Mouse (Mus musculus): Measurements from ENCODE around the gene Ndufa1. TPM values are rescaled to one million over a fixed set of nuclear protein-coding genes. Genes with fewer than 3 reads are reported as not detected.
"Not testable (repeated sequence)": the region's sequence is repeated elsewhere in the genome, so short reads cannot be mapped to it uniquely, and the experiment has no call there.

Ndufa1 gene
- polyA plus RNA-seq, 1 experiment from 2014 or later, result 468 TPM

GRCm38 (mm10) chrX:37167085-37167484 lies 23.9 kb downstream of the Ndufa1 start:
- Histone ChIP-seq H3K27ac (ENCODE audit: low read length) (no peak overlapping the region), H3K4me2 (replicated peaks; ENCODE audit: low read depth, low read length) (no peak overlapping the region)
- WGBS, result 48% methylated on average over 3 of the region's 3 CpGs

DNA sequence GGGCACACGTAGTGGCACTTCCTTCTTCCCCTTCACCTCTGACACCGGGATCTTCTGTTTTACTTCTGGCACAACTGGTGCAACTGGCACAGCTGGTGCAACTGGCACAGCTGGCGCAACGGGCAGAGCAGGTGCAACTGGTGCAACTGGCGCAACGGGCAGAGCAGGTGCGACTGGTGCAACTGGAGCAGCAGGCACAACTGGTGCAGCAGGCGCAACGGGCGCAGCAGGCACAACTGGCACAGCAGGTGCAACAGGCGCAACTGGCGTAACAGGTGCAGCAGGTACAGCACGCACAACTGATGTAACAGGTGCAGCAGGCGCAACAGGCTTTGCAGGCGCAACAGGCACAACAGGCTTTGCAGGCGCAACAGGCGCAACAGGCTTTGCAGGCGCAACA lies 27.8 kb downstream of the Ndufa1 start:
- no peak for ATAC-seq (ENCODE audit: insufficient number of reproducible peaks, insufficient read depth, low FRiP score, low read depth)
- no peaks in the 10 kb centered on the region for H3K27me3 ChIP-seq (ENCODE audit: control insufficient read depth, insufficient read depth, low read length)
- H3K36me3 ChIP-seq (ENCODE audit: control insufficient read depth, insufficient read depth, low read length), result no peaks in the 10 kb centered on the region
- no peaks in the 10 kb centered on the region for H3K9me3 ChIP-seq (ENCODE audit: control insufficient read depth, low read depth, low read length)
- 78% methylated on average over 18 of the region's 18 CpGs for WGBS
- H3K9ac ChIP-seq (replicated peaks; ENCODE audit: low read depth, low read length), result no peak overlapping the region
- H3K4me1 ChIP-seq (ENCODE audit: control insufficient read depth, insufficient read depth, low read length), result no peaks in the 10 kb centered on the region
- no peak overlapping the region for H3K27ac ChIP-seq (ENCODE audit: low read length)
- H3K4me2 ChIP-seq (replicated peaks; ENCODE audit: low read depth, low read length), result no peak overlapping the region
- H3K4me3 ChIP-seq (ENCODE audit: low read depth, low read length), result no peak overlapping the region

More at GRCm38 (mm10) chrX:37167085-37167484, 23.9 kb downstream of the Ndufa1 start:
- ATAC-seq (ENCODE audit: insufficient number of reproducible peaks, insufficient read depth, low FRiP score, low read depth), result no peak
- no peaks in the 10 kb centered on the region for H3K4me1 ChIP-seq (ENCODE audit: control insufficient read depth, insufficient read depth, low read length)
- H3K36me3 ChIP-seq (ENCODE audit: control insufficient read depth, insufficient read depth, low read length), result no peaks in the 10 kb centered on the region
- H3K9ac ChIP-seq (replicated peaks; ENCODE audit: low read depth, low read length), result no peak overlapping the region
- H3K9me3 ChIP-seq (ENCODE audit: control insufficient read depth, low read depth, low read length), result no peaks in the 10 kb centered on the region
- H3K27me3 ChIP-seq (ENCODE audit: control insufficient read depth, insufficient read depth, low read length), result no peaks in the 10 kb centered on the region
- H3K4me3 ChIP-seq (ENCODE audit: low read depth, low read length), result no peak overlapping the region

GRCm38 (mm10) chrX:37161169-37161568 lies 29.8 kb downstream of the Ndufa1 start:
- no peaks in the 10 kb centered on the region for H3K9me3 ChIP-seq (ENCODE audit: control insufficient read depth, low read depth, low read length)
- H3K4me3 ChIP-seq (ENCODE audit: low read depth, low read length), result no peak overlapping the region
- H3K27ac ChIP-seq (ENCODE audit: low read length), result no peak overlapping the region
- no peaks in the 10 kb centered on the region for H3K36me3 ChIP-seq (ENCODE audit: control insufficient read depth, insufficient read depth, low read length)
- 66% methylated on average over 10 of the region's 10 CpGs for WGBS
- no peaks in the 10 kb centered on the region for H3K27me3 ChIP-seq (ENCODE audit: control insufficient read depth, insufficient read depth, low read length)
- H3K4me2 ChIP-seq (replicated peaks; ENCODE audit: low read depth, low read length), result no peak overlapping the region
- H3K4me1 ChIP-seq (ENCODE audit: control insufficient read depth, insufficient read depth, low read length), result no peaks in the 10 kb centered on the region
- no peak for ATAC-seq (ENCODE audit: insufficient number of reproducible peaks, insufficient read depth, low FRiP score, low read depth)
- no peak overlapping the region for H3K9ac ChIP-seq (replicated peaks; ENCODE audit: low read depth, low read length)

DNA sequence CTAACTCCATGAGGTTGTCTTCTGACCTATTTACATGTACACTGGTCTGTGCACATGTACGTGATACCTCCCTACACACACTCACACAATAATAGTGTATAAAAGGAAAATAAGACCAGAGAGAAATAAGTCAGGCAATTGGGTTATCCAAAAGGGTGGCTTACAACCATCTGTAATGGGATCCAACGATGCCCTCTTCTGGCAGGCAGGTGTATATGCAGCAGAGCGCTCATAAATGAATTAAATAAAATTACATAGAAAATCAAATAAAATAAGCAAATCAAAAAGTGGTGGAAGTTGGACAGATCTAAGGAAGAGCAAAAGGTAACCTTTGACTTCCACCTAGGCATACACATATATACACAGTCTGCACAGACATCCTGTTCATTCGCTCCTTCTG lies 33.1 kb downstream of the Ndufa1 start:
- 60% methylated on average over 4 of the region's 4 CpGs for WGBS
- H3K9me3 ChIP-seq (ENCODE audit: control insufficient read depth, low read depth, low read length), result no peaks in the 10 kb centered on the region
- no peaks in the 10 kb centered on the region for H3K4me1 ChIP-seq (ENCODE audit: control insufficient read depth, insufficient read depth, low read length)

GRCm38 (mm10) chrX:37144954-37145353 lies 46.0 kb downstream of the Ndufa1 start:
- H3K9ac ChIP-seq (replicated peaks; ENCODE audit: low read depth, low read length), result no peak overlapping the region
- no peak overlapping the region for H3K27ac ChIP-seq (ENCODE audit: low read length)
- no peak overlapping the region for H3K4me2 ChIP-seq (replicated peaks; ENCODE audit: low read depth, low read length)
- no peak for ATAC-seq (ENCODE audit: insufficient number of reproducible peaks, insufficient read depth, low FRiP score, low read depth)
- no peaks in the 10 kb centered on the region for H3K9me3 ChIP-seq (ENCODE audit: control insufficient read depth, low read depth, low read length)
- H3K36me3 ChIP-seq (ENCODE audit: control insufficient read depth, insufficient read depth, low read length), result no peaks in the 10 kb centered on the region
- no peaks in the 10 kb centered on the region for H3K4me1 ChIP-seq (ENCODE audit: control insufficient read depth, insufficient read depth, low read length)
- no peaks in the 10 kb centered on the region for H3K27me3 ChIP-seq (ENCODE audit: control insufficient read depth, insufficient read depth, low read length)
- H3K4me3 ChIP-seq (ENCODE audit: low read depth, low read length), result no peak overlapping the region
- 89% methylated on average over 2 of the region's 2 CpGs for WGBS

More for the DNA sequence above, 33.1 kb downstream of the Ndufa1 start:
- H3K4me2 ChIP-seq (replicated peaks; ENCODE audit: low read depth, low read length), result no peak overlapping the region
- H3K27me3 ChIP-seq (ENCODE audit: control insufficient read depth, insufficient read depth, low read length), result no peaks in the 10 kb centered on the region
- no peak for ATAC-seq (ENCODE audit: insufficient number of reproducible peaks, insufficient read depth, low FRiP score, low read depth)
- no peak overlapping the region for H3K27ac ChIP-seq (ENCODE audit: low read length)
- H3K4me3 ChIP-seq (ENCODE audit: low read depth, low read length), result no peak overlapping the region
- H3K9ac ChIP-seq (replicated peaks; ENCODE audit: low read depth, low read length), result no peak overlapping the region
- peaks cover 4% of the 10 kb centered on the region; the same call in 1 of the 2 replicates for H3K36me3 ChIP-seq (ENCODE audit: control insufficient read depth, insufficient read depth, low read length)

DNA sequence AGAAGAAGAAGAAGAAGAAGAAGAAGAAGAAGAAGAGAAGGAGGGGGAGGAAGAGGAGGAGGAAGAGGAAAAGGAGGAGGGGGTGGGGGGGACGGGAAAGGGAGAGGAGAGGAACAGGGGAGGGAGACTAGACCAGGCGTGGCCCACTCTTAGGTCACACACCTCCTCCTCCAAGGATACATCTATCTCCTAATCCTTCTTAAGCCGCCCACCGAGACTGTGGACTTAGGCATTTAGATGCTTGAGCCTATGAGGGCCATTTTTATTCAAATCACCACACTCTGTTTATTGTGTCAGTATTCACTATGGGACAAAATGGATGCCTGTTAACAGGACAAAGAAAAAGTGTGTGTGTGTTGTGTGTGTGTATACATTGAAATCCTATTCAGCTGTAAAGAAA lies 46.5 kb downstream of the Ndufa1 start:
- H3K9ac ChIP-seq (replicated peaks; ENCODE audit: low read depth, low read length); H3K4me2 ChIP-seq (replicated peaks; ENCODE audit: low read depth, low read length); H3K27me3 ChIP-seq (ENCODE audit: control insufficient read depth, insufficient read depth, low read length); H3K36me3 ChIP-seq (ENCODE audit: control insufficient read depth, insufficient read depth, low read length); H3K4me1 ChIP-seq (ENCODE audit: control insufficient read depth, insufficient read depth, low read length); H3K4me3 ChIP-seq (ENCODE audit: low read depth, low read length); H3K9me3 ChIP-seq (ENCODE audit: control insufficient read depth, low read depth, low read length); H3K27ac ChIP-seq (ENCODE audit: low read length); ATAC-seq (ENCODE audit: insufficient number of reproducible peaks, insufficient read depth, low FRiP score, low read depth): not testable (repeated sequence)
- WGBS, result 71% methylated on average over 2 of the region's 4 CpGs

- 92% methylated on average over 3 of the region's 3 CpGs for WGBS
- Histone ChIP-seq H3K9ac (replicated peaks; ENCODE audit: low read depth, low read length) (no peak overlapping the region), H3K36me3 (ENCODE audit: control insufficient read depth, insufficient read depth, low read length) (no peaks in the 10 kb centered on the region; the same call in 1 of the 2 replicates), H3K4me1 (ENCODE audit: control insufficient read depth, insufficient read depth, low read length) (no peaks in the 10 kb centered on the region), H3K27me3 (ENCODE audit: control insufficient read depth, insufficient read depth, low read length) (no peaks in the 10 kb centered on the region), H3K9me3 (ENCODE audit: control insufficient read depth, low read depth, low read length) (no peaks in the 10 kb centered on the region), H3K4me3 (ENCODE audit: low read depth, low read length) (no peak overlapping the region), H3K27ac (ENCODE audit: low read length) (no peak overlapping the region), H3K4me2 (replicated peaks; ENCODE audit: low read depth, low read length) (no peak overlapping the region)
- no peak for ATAC-seq (ENCODE audit: insufficient number of reproducible peaks, insufficient read depth, low FRiP score, low read depth)
Measured at GRCm38 (mm10) chrX:37141732-37142131, 49.2 kb downstream of the Ndufa1 start.

Other genes starting within 250 kb of the Ndufa1 start
- 21.0 and 24.7 TPM in 2 replicates for gene Sept6, start 199.4 kb downstream of the Ndufa1 start, polyA plus RNA-seq (2014; fragmentation: Nextera tagmentation; extraction: Ambion mirVana)
- gene Sowahd, start 142.3 kb downstream of the Ndufa1 start, polyA plus RNA-seq (2014; fragmentation: Nextera tagmentation; extraction: Ambion mirVana), result 0.27 TPM in 1 of 2 replicates, not detected in the other
- gene Rpl39, start 105.8 kb downstream of the Ndufa1 start, polyA plus RNA-seq (2014; fragmentation: Nextera tagmentation; extraction: Ambion mirVana), result 674 and 682 TPM in 2 replicates
- gene Upf3b, start 80.8 kb downstream of the Ndufa1 start, polyA plus RNA-seq (2014; fragmentation: Nextera tagmentation; extraction: Ambion mirVana), result 25.4 and 26.3 TPM in 2 replicates
- gene Nkap, start 64.4 kb downstream of the Ndufa1 start, polyA plus RNA-seq (2014; fragmentation: Nextera tagmentation; extraction: Ambion mirVana), result 19.0 and 19.3 TPM in 2 replicates
- gene Akap14, start 22.3 kb downstream of the Ndufa1 start, polyA plus RNA-seq (2014; fragmentation: Nextera tagmentation; extraction: Ambion mirVana), result 0.13 TPM in 1 of 2 replicates, not detected in the other
- gene Rnf113a1, start 82 bp upstream of the Ndufa1 start, polyA plus RNA-seq (2014; fragmentation: Nextera tagmentation; extraction: Ambion mirVana), result 10.5 and 10.7 TPM in 2 replicates
- not detected in 2 replicates for gene Gm9, start 19.9 kb upstream of the Ndufa1 start, polyA plus RNA-seq (2014; fragmentation: Nextera tagmentation; extraction: Ambion mirVana)
- gene Rhox1, start 31.1 kb upstream of the Ndufa1 start, polyA plus RNA-seq (2014; fragmentation: Nextera tagmentation; extraction: Ambion mirVana), result not detected in 2 replicates
- not detected in 2 replicates for gene Rhox2a, start 53.8 kb upstream of the Ndufa1 start, polyA plus RNA-seq (2014; fragmentation: Nextera tagmentation; extraction: Ambion mirVana)
- not detected in 2 replicates for gene Rhox3a, start 58.8 kb upstream of the Ndufa1 start, polyA plus RNA-seq (2014; fragmentation: Nextera tagmentation; extraction: Ambion mirVana)
- gene Rhox4a, start 74.2 kb upstream of the Ndufa1 start, polyA plus RNA-seq (2014; fragmentation: Nextera tagmentation; extraction: Ambion mirVana), result not detected in 2 replicates
- not detected in 2 replicates for gene Rhox3a2, start 188.9 kb upstream of the Ndufa1 start, polyA plus RNA-seq (2014; fragmentation: Nextera tagmentation; extraction: Ambion mirVana)
- not detected in 2 replicates for gene Rhox4a2, start 199.7 kb upstream of the Ndufa1 start, polyA plus RNA-seq (2014; fragmentation: Nextera tagmentation; extraction: Ambion mirVana)
- gene Rhox2b, start 220.9 kb upstream of the Ndufa1 start, polyA plus RNA-seq (2014; fragmentation: Nextera tagmentation; extraction: Ambion mirVana), result not detected in 2 replicates
- gene Rhox4b, start 241.3 kb upstream of the Ndufa1 start, polyA plus RNA-seq (2014; fragmentation: Nextera tagmentation; extraction: Ambion mirVana), result not detected in 2 replicates